Mouse (Mus musculus) retina, postnatal 7 days (tissue): ENCODE data around the gene Pdk2.
A peak's percentile ranks its signal among the peaks of the same experiment; 100 is the strongest.
"Not testable (repeated sequence)": the region's sequence is repeated elsewhere in the genome, so short reads cannot be mapped to it uniquely, and the experiment has no call there.

ENCODE experiments used
- DNase-seq: peaks from one replicate; pipeline ENCODE4 v3.0.0-alpha.2; 2012; ENCODE audit warnings: low read depth, low spot score

The Pdk2 gene

GRCm38 (mm10) chr11:95026849-95027248, 14.3 kb downstream of the Pdk2 start:
- no peak for DNase-seq

- DNase-seq, result no peak
Measured at GRCm38 (mm10) chr11:95026090-95026542, 15.0 kb downstream of the Pdk2 start.

- no peak for DNase-seq
Measured at GRCm38 (mm10) chr11:95025227-95026012, 15.7 kb downstream of the Pdk2 start.

GRCm38 (mm10) chr11:95024439-95025184, 16.5 kb downstream of the Pdk2 start:
- no peak for DNase-seq

- DNase-seq, result no peak
Measured at GRCm38 (mm10) chr11:95023481-95023880, 17.7 kb downstream of the Pdk2 start.

GRCm38 (mm10) chr11:95022237-95022992, 18.7 kb downstream of the Pdk2 start:
- no peak for DNase-seq

- no peak for DNase-seq
Measured at GRCm38 (mm10) chr11:95015484-95015883, 25.7 kb downstream of the Pdk2 start.

- no peak for DNase-seq
Measured at GRCm38 (mm10) chr11:95012487-95012886, 28.7 kb downstream of the Pdk2 start.

- DNase-seq, result no peak
Measured at GRCm38 (mm10) chr11:95012075-95012474, 29.1 kb downstream of the Pdk2 start.

- DNase-seq, result no peak
Measured at GRCm38 (mm10) chr11:95011416-95011815, 29.7 kb downstream of the Pdk2 start.

GRCm38 (mm10) chr11:95010841-95011403, 30.2 kb downstream of the Pdk2 start:
- DNase-seq, result not testable (repeated sequence)

GRCm38 (mm10) chr11:95010141-95010739, 30.9 kb downstream of the Pdk2 start:
- DNase-seq, result no peak

- peak; percentile 66 for DNase-seq
Measured at GRCm38 (mm10) chr11:95009629-95010014, 31.5 kb downstream of the Pdk2 start, which contains the start of gene Samd14. Gene Samd14 (plus strand): TSS chr11:95009879.

- no peak for DNase-seq
Measured at GRCm38 (mm10) chr11:95008661-95009628, 32.2 kb downstream of the Pdk2 start.

GRCm38 (mm10) chr11:95007418-95007817, 33.7 kb downstream of the Pdk2 start:
- DNase-seq, result no peak

GRCm38 (mm10) chr11:95006525-95007219, 34.5 kb downstream of the Pdk2 start:
- DNase-seq, result no peak

- no peak for DNase-seq
Measured at GRCm38 (mm10) chr11:95006038-95006437, 35.1 kb downstream of the Pdk2 start.

- DNase-seq, result no peak
Measured at GRCm38 (mm10) chr11:95004937-95005198, 36.3 kb downstream of the Pdk2 start.

- DNase-seq, result no peak
Measured at GRCm38 (mm10) chr11:95004136-95004936, 36.8 kb downstream of the Pdk2 start.
